Mouse (Mus musculus): Measurements from ENCODE around the gene Dock9.

- TF ChIP-seq POLR2A (IDR thresholded peaks at IDR 0.05; ENCODE audit: insufficient read length, low read depth) (no peak), MYOG (IDR thresholded peaks at IDR 0.05; ENCODE audit: control insufficient read depth in 1 of 3, insufficient read depth in 1 of 3, insufficient read length in 2 of 3, low read depth in 2 of 3) (no peak), MAX (IDR thresholded peaks at IDR 0.05; ENCODE audit: low read depth) (no peak), TCF12 (IDR thresholded peaks at IDR 0.05; ENCODE audit: insufficient read depth, poor library complexity, severe bottlenecking) (no peak), E2F4 (IDR thresholded peaks at IDR 0.05; ENCODE audit: insufficient read depth) (no peak), TCF3 (IDR thresholded peaks at IDR 0.05; ENCODE audit: insufficient read length, low read depth) (no peak), USF1 (IDR thresholded peaks at IDR 0.05; ENCODE audit: low read depth) (no peak), CEBPB (IDR thresholded peaks at IDR 0.05; ENCODE audit: insufficient read depth, poor library complexity, severe bottlenecking) (no peak), SRF (IDR thresholded peaks at IDR 0.05; ENCODE audit: control insufficient read depth, insufficient read length, low read depth) (no peak)
These were observed 127.6 kb downstream of the Dock9 start for GRCm38 (mm10) chr14:121670016-121670415.

All from myocyte (in vitro differentiated cells).